Mouse (Mus musculus) cerebellum, adult 11-12 months (tissue): ENCODE measurements around the gene Tmem169.
"Not testable (repeated sequence)": the region's sequence is repeated elsewhere in the genome, so short reads cannot be mapped to it uniquely, and the experiment has no call there.

Experiments used
- DNase-seq: peaks from one replicate; pipeline ENCODE4 v3.0.0; 2022

The Tmem169 gene

GRCm38 (mm10) chr1:72283992-72284485 is at the start of gene Tmem169, which contains the start of gene Pecr:
Gene Tmem169, plus strand, starts transcription at chr1:72284369.
Gene Pecr, minus strand, starts transcription at chr1:72284314.
- peak; percentile 94 for DNase-seq

- peak; percentile 82 for DNase-seq
These were observed 47.7 kb upstream of the Tmem169 start for GRCm38 (mm10) chr1:72236363-72237006.

- no peak for DNase-seq
These were observed 47.0 kb upstream of the Tmem169 start for GRCm38 (mm10) chr1:72237007-72237775.

- no peak for DNase-seq
These were observed 46.1 kb upstream of the Tmem169 start for GRCm38 (mm10) chr1:72238016-72238580.

- not testable (repeated sequence) for DNase-seq
These were observed 45.1 kb upstream of the Tmem169 start for GRCm38 (mm10) chr1:72239113-72239512.

GRCm38 (mm10) chr1:72242581-72243143 is 41.5 kb upstream of the Tmem169 start:
- DNase-seq = no peak

GRCm38 (mm10) chr1:72243656-72244316 is 40.4 kb upstream of the Tmem169 start:
- DNase-seq = peak; percentile 96

- no peak for DNase-seq
These were observed 39.7 kb upstream of the Tmem169 start for GRCm38 (mm10) chr1:72244317-72245036.

- DNase-seq = not testable (repeated sequence)
These were observed 35.9 kb upstream of the Tmem169 start for GRCm38 (mm10) chr1:72248226-72248737.

GRCm38 (mm10) chr1:72251806-72252205 is 32.4 kb upstream of the Tmem169 start:
- DNase-seq = no peak

GRCm38 (mm10) chr1:72253881-72254491 is 30.2 kb upstream of the Tmem169 start:
- DNase-seq = no peak

- DNase-seq = peak; percentile 87
These were observed 29.6 kb upstream of the Tmem169 start for GRCm38 (mm10) chr1:72254545-72255061.

- peak; percentile 68 for DNase-seq
These were observed 28.9 kb upstream of the Tmem169 start for GRCm38 (mm10) chr1:72255062-72255853.

- DNase-seq = no peak
These were observed 28.4 kb upstream of the Tmem169 start for GRCm38 (mm10) chr1:72255854-72256175.

- no peak for DNase-seq
These were observed 27.6 kb upstream of the Tmem169 start for GRCm38 (mm10) chr1:72256381-72257256.

- no peak for DNase-seq
These were observed 21.1 kb upstream of the Tmem169 start for GRCm38 (mm10) chr1:72263099-72263498.

GRCm38 (mm10) chr1:72278085-72278484 is 6.1 kb upstream of the Tmem169 start:
- no peak for DNase-seq

GRCm38 (mm10) chr1:72282604-72283003 is 1.6 kb upstream of the Tmem169 start:
- DNase-seq = no peak

GRCm38 (mm10) chr1:72284539-72284938 is 370 bp downstream of the Tmem169 start:
- DNase-seq = peak; percentile 43
